Mouse (Mus musculus): Measurements from ENCODE around the gene Ppp1r3d. TPM values are rescaled to one million over a fixed set of nuclear protein-coding genes. Genes with fewer than 3 reads are reported as not detected.

The Ppp1r3d gene
- polyA plus RNA-seq (2016; fragmentation: Nextera tagmentation; extraction: Ambion mirVana) = 0.56 and 0.70 TPM in 2 replicates

- Histone ChIP-seq H3K36me3 (no peaks in the 10 kb centered on the region), H3K9me3 (replicated peaks) (no peaks in the 10 kb centered on the region), H3K4me3 (peak within 1 kb of the TSS; percentile 82), H3K27ac (replicated peaks) (peak within 1 kb of the TSS; percentile 72), H3K4me1 (peaks cover 21% of the 10 kb centered on the region), H3K27me3 (ENCODE audit: low read depth, poor library complexity, severe bottlenecking) (peaks cover 50% of the 10 kb centered on the region)
- DNase-seq (ENCODE audit: low spot score) = peak; percentile 61
- 1% methylated on average over 70 of the region's 74 CpGs for WGBS
These were observed at the start of gene Ppp1r3d, which contains the start of gene Fam217b for GRCm38 (mm10) chr2:178414261-178415149. Ppp1r3d (minus strand) TSS chr2:178414472. Fam217b (plus strand) TSS chr2:178414524.

- DNase-seq (ENCODE audit: low spot score) = no peak
- Histone ChIP-seq H3K27me3 (ENCODE audit: low read depth, poor library complexity, severe bottlenecking) (no peaks in the 10 kb centered on the region), H3K36me3 (no peaks in the 10 kb centered on the region), H3K27ac (replicated peaks) (no peak overlapping the region), H3K4me1 (0 out of 2 replicates have a peak, but pooled peaks cover 2% of the 10 kb centered on the region), H3K4me3 (no peak overlapping the region), H3K9me3 (replicated peaks) (no peaks in the 10 kb centered on the region)
- WGBS = 70% methylated on average over 5 of the region's 5 CpGs
These were observed 46.1 kb upstream of the Ppp1r3d start for GRCm38 (mm10) chr2:178460353-178460752.

GRCm38 (mm10) chr2:178457414-178457813 lies 43.1 kb upstream of the Ppp1r3d start:
- H3K9me3 ChIP-seq (replicated peaks) = no peaks in the 10 kb centered on the region
- H3K27ac ChIP-seq (replicated peaks) = no peak overlapping the region
- H3K36me3 ChIP-seq = no peaks in the 10 kb centered on the region
- 89% methylated on average over 6 of the region's 6 CpGs for WGBS
- H3K27me3 ChIP-seq (ENCODE audit: low read depth, poor library complexity, severe bottlenecking) = no peaks in the 10 kb centered on the region
- H3K4me3 ChIP-seq = no peak overlapping the region
- H3K4me1 ChIP-seq = 0 out of 2 replicates have a peak, but pooled peaks cover 5% of the 10 kb centered on the region
- no peak for DNase-seq (ENCODE audit: low spot score)

GRCm38 (mm10) chr2:178454664-178455516 lies 40.6 kb upstream of the Ppp1r3d start:
- Histone ChIP-seq H3K36me3 (no peaks in the 10 kb centered on the region), H3K9me3 (replicated peaks) (no peaks in the 10 kb centered on the region), H3K4me1 (0 out of 2 replicates have a peak, but pooled peaks cover 5% of the 10 kb centered on the region), H3K4me3 (no peak overlapping the region), H3K27ac (replicated peaks) (no peak overlapping the region), H3K27me3 (ENCODE audit: low read depth, poor library complexity, severe bottlenecking) (no peaks in the 10 kb centered on the region)
- DNase-seq (ENCODE audit: low spot score) = no peak
- 70% methylated on average over 17 of the region's 17 CpGs for WGBS

- WGBS = 69% methylated on average over 10 of the region's 10 CpGs
- Histone ChIP-seq H3K4me3 (no peak overlapping the region), H3K27me3 (ENCODE audit: low read depth, poor library complexity, severe bottlenecking) (no peaks in the 10 kb centered on the region), H3K27ac (replicated peaks) (no peak overlapping the region), H3K4me1 (0 out of 2 replicates have a peak, but pooled peaks cover 5% of the 10 kb centered on the region), H3K36me3 (no peaks in the 10 kb centered on the region), H3K9me3 (replicated peaks) (no peaks in the 10 kb centered on the region)
- DNase-seq (ENCODE audit: low spot score) = no peak
These were observed 36.7 kb upstream of the Ppp1r3d start for GRCm38 (mm10) chr2:178450961-178451360.

- Histone ChIP-seq H3K27ac (replicated peaks) (no peak overlapping the region), H3K4me1 (0 out of 2 replicates have a peak, but pooled peaks cover 2% of the 10 kb centered on the region), H3K36me3 (no peaks in the 10 kb centered on the region), H3K9me3 (replicated peaks) (no peaks in the 10 kb centered on the region), H3K27me3 (ENCODE audit: low read depth, poor library complexity, severe bottlenecking) (no peaks in the 10 kb centered on the region), H3K4me3 (no peak overlapping the region)
- no peak for DNase-seq (ENCODE audit: low spot score)
- WGBS = 30% methylated on average over 2 of the region's 2 CpGs
These were observed 36.0 kb upstream of the Ppp1r3d start for GRCm38 (mm10) chr2:178450236-178450635.

GRCm38 (mm10) chr2:178449386-178449785 lies 35.1 kb upstream of the Ppp1r3d start:
- Histone ChIP-seq H3K9me3 (replicated peaks) (no peaks in the 10 kb centered on the region), H3K4me1 (no peaks in the 10 kb centered on the region), H3K27me3 (ENCODE audit: low read depth, poor library complexity, severe bottlenecking) (no peaks in the 10 kb centered on the region), H3K4me3 (no peak overlapping the region), H3K36me3 (no peaks in the 10 kb centered on the region), H3K27ac (replicated peaks) (no peak overlapping the region)
- 80% methylated on average over 4 of the region's 4 CpGs for WGBS
- DNase-seq (ENCODE audit: low spot score) = no peak

GRCm38 (mm10) chr2:178437311-178437710 lies 23.0 kb upstream of the Ppp1r3d start:
- no peaks in the 10 kb centered on the region for H3K9me3 ChIP-seq (replicated peaks)
- 78% methylated on average over 9 of the region's 9 CpGs for WGBS
- H3K4me1 ChIP-seq = no peaks in the 10 kb centered on the region
- H3K27ac ChIP-seq (replicated peaks) = no peak overlapping the region
- no peak for DNase-seq (ENCODE audit: low spot score)
- no peaks in the 10 kb centered on the region for H3K27me3 ChIP-seq (ENCODE audit: low read depth, poor library complexity, severe bottlenecking)
- H3K36me3 ChIP-seq = no peaks in the 10 kb centered on the region
- no peak overlapping the region for H3K4me3 ChIP-seq

GRCm38 (mm10) chr2:178433903-178434302 lies 19.6 kb upstream of the Ppp1r3d start:
- 82% methylated on average over 2 of the region's 2 CpGs for WGBS
- no peaks in the 10 kb centered on the region for H3K9me3 ChIP-seq (replicated peaks)

GRCm38 (mm10) chr2:178433495-178433894 lies 19.2 kb upstream of the Ppp1r3d start:
- H3K9me3 ChIP-seq (replicated peaks) = no peaks in the 10 kb centered on the region
- DNase-seq (ENCODE audit: low spot score) = no peak
- no peak overlapping the region for H3K27ac ChIP-seq (replicated peaks)

More at GRCm38 (mm10) chr2:178433903-178434302, 19.6 kb upstream of the Ppp1r3d start:
- Histone ChIP-seq H3K27me3 (ENCODE audit: low read depth, poor library complexity, severe bottlenecking) (no peaks in the 10 kb centered on the region), H3K4me3 (no peak overlapping the region), H3K4me1 (0 out of 2 replicates have a peak, but pooled peaks cover 3% of the 10 kb centered on the region), H3K36me3 (no peaks in the 10 kb centered on the region), H3K27ac (replicated peaks) (no peak overlapping the region)
- no peak for DNase-seq (ENCODE audit: low spot score)

GRCm38 (mm10) chr2:178430231-178430630 lies 16.0 kb upstream of the Ppp1r3d start, which contains the start of gene Cdh26:
Cdh26 (plus strand) TSS chr2:178430531.
- Histone ChIP-seq H3K4me3 (no peak within 1 kb of the TSS), H3K4me1 (0 out of 2 replicates have a peak, but pooled peaks cover 3% of the 10 kb centered on the region), H3K9me3 (replicated peaks) (no peaks in the 10 kb centered on the region), H3K36me3 (no peaks in the 10 kb centered on the region), H3K27ac (replicated peaks) (no peak within 1 kb of the TSS), H3K27me3 (ENCODE audit: low read depth, poor library complexity, severe bottlenecking) (no peaks in the 10 kb centered on the region)
- DNase-seq (ENCODE audit: low spot score) = no peak
- 93% methylated on average over 4 of the region's 4 CpGs for WGBS

More at GRCm38 (mm10) chr2:178433495-178433894, 19.2 kb upstream of the Ppp1r3d start:
- WGBS = 73% methylated on average over 2 of the region's 2 CpGs
- Histone ChIP-seq H3K36me3 (no peaks in the 10 kb centered on the region), H3K4me1 (0 out of 2 replicates have a peak, but pooled peaks cover 3% of the 10 kb centered on the region), H3K27me3 (ENCODE audit: low read depth, poor library complexity, severe bottlenecking) (no peaks in the 10 kb centered on the region), H3K4me3 (no peak overlapping the region)

- H3K4me3 ChIP-seq = no peak overlapping the region
- H3K27me3 ChIP-seq (ENCODE audit: low read depth, poor library complexity, severe bottlenecking) = no peaks in the 10 kb centered on the region
- H3K27ac ChIP-seq (replicated peaks) = no peak overlapping the region
- 89% methylated on average over 6 of the region's 6 CpGs for WGBS
- no peaks in the 10 kb centered on the region for H3K36me3 ChIP-seq
- no peak for DNase-seq (ENCODE audit: low spot score)
- H3K9me3 ChIP-seq (replicated peaks) = no peaks in the 10 kb centered on the region
- 0 out of 2 replicates have a peak, but pooled peaks cover 3% of the 10 kb centered on the region for H3K4me1 ChIP-seq
These were observed 15.2 kb upstream of the Ppp1r3d start for GRCm38 (mm10) chr2:178429426-178429825.
